Mouse (Mus musculus) retina, embryonic 14.5 days (tissue): ENCODE measurements around the gene Sh3bp2.

Experiments
- DNase-seq: peaks from one replicate; pipeline ENCODE4 v3.0.0-alpha.2; 2015; ENCODE audit warnings: low spot score

Sh3bp2 gene

GRCm38 (mm10) chr5:34526477-34526775, 788 bp downstream of the Sh3bp2 start:
- no peak for DNase-seq

GRCm38 (mm10) chr5:34527352-34527751, 1.7 kb downstream of the Sh3bp2 start:
- DNase-seq = no peak

- DNase-seq = no peak
These were observed 3.1 kb downstream of the Sh3bp2 start for GRCm38 (mm10) chr5:34528724-34529123.

GRCm38 (mm10) chr5:34530116-34530515, 4.5 kb downstream of the Sh3bp2 start:
- DNase-seq = no peak

- DNase-seq = no peak
These were observed 5.0 kb downstream of the Sh3bp2 start for GRCm38 (mm10) chr5:34530687-34531086.

- DNase-seq = no peak
These were observed 7.4 kb downstream of the Sh3bp2 start for GRCm38 (mm10) chr5:34533066-34533465.

- DNase-seq = no peak
These were observed 8.2 kb downstream of the Sh3bp2 start for GRCm38 (mm10) chr5:34533820-34534219.

GRCm38 (mm10) chr5:34534776-34535581, 9.3 kb downstream of the Sh3bp2 start:
- no peak for DNase-seq

- DNase-seq = no peak
These were observed 10.2 kb downstream of the Sh3bp2 start for GRCm38 (mm10) chr5:34535831-34536230.

GRCm38 (mm10) chr5:34538079-34538478, 12.4 kb downstream of the Sh3bp2 start:
- DNase-seq = no peak

- peak; percentile 36 for DNase-seq
These were observed 12.9 kb downstream of the Sh3bp2 start for GRCm38 (mm10) chr5:34538527-34538926.

- DNase-seq = no peak
These were observed 13.5 kb downstream of the Sh3bp2 start for GRCm38 (mm10) chr5:34539121-34539520.

- DNase-seq = no peak
These were observed 16.5 kb downstream of the Sh3bp2 start for GRCm38 (mm10) chr5:34542166-34542565.

GRCm38 (mm10) chr5:34543114-34543513, 17.5 kb downstream of the Sh3bp2 start:
- DNase-seq = no peak

GRCm38 (mm10) chr5:34547410-34547809, 21.8 kb downstream of the Sh3bp2 start:
- DNase-seq = peak; percentile 64

- DNase-seq = no peak
These were observed 23.5 kb downstream of the Sh3bp2 start for GRCm38 (mm10) chr5:34549135-34549482.

- DNase-seq = peak; percentile 72
These were observed 24.0 kb downstream of the Sh3bp2 start for GRCm38 (mm10) chr5:34549483-34550221.

GRCm38 (mm10) chr5:34550251-34550650, 24.6 kb downstream of the Sh3bp2 start:
- no peak for DNase-seq

GRCm38 (mm10) chr5:34551821-34552220, 26.2 kb downstream of the Sh3bp2 start:
- DNase-seq = no peak

GRCm38 (mm10) chr5:34563854-34564253, 38.2 kb downstream of the Sh3bp2 start:
- DNase-seq = no peak

- no peak for DNase-seq
These were observed 38.7 kb downstream of the Sh3bp2 start for GRCm38 (mm10) chr5:34564291-34564690.

GRCm38 (mm10) chr5:34565545-34566283, 40.1 kb downstream of the Sh3bp2 start:
- DNase-seq = no peak

- no peak for DNase-seq
These were observed 45.9 kb downstream of the Sh3bp2 start for GRCm38 (mm10) chr5:34571551-34571950.
